Mouse (Mus musculus) gastrocnemius, postnatal 10 days (tissue): ENCODE data around the gene Alox12b. TPM values are rescaled to one million over a fixed set of nuclear protein-coding genes. Genes with fewer than 3 reads are reported as not detected.

Experiments
- DNase-seq: peaks from one replicate; pipeline ENCODE4 v3.0.0; 2021; ENCODE audit warnings: mixed read lengths
- total RNA-seq, 2 experiments: library from RNA; stranded (reverse); gene quantifications; 2 replicates each; pipeline ENCODE4 v1.2.3; 2021

Gene Alox12b
- total RNA-seq, 2 experiments from 2014 or later = not detected

GRCm38 (mm10) chr11:69178525-69178924 lies 21.7 kb downstream of the Alox12b start:
- DNase-seq = no peak

GRCm38 (mm10) chr11:69179512-69179911 lies 22.7 kb downstream of the Alox12b start:
- DNase-seq = no peak

GRCm38 (mm10) chr11:69180120-69180519 lies 23.3 kb downstream of the Alox12b start:
- DNase-seq = no peak

- DNase-seq = no peak
These were observed 28.2 kb downstream of the Alox12b start for GRCm38 (mm10) chr11:69185031-69185430.

GRCm38 (mm10) chr11:69185936-69186335 lies 29.1 kb downstream of the Alox12b start:
- no peak for DNase-seq

- DNase-seq = no peak
These were observed 36.1 kb downstream of the Alox12b start for GRCm38 (mm10) chr11:69192840-69193239.

GRCm38 (mm10) chr11:69196766-69197165 lies 40.0 kb downstream of the Alox12b start:
- no peak for DNase-seq

- no peak for DNase-seq
These were observed 40.4 kb downstream of the Alox12b start for GRCm38 (mm10) chr11:69197194-69197593.

GRCm38 (mm10) chr11:69197743-69198142 lies 41.0 kb downstream of the Alox12b start, which contains the start of gene Alox8:
Gene Alox8 (minus strand): TSS chr11:69197843.
- no peak for DNase-seq

- no peak for DNase-seq
These were observed 42.5 kb downstream of the Alox12b start for GRCm38 (mm10) chr11:69199251-69199650.

GRCm38 (mm10) chr11:69200231-69200630 lies 43.4 kb downstream of the Alox12b start:
- no peak for DNase-seq

- no peak for DNase-seq
These were observed 45.9 kb downstream of the Alox12b start for GRCm38 (mm10) chr11:69202469-69203230.

- no peak for DNase-seq
These were observed 54.6 kb downstream of the Alox12b start for GRCm38 (mm10) chr11:69211431-69211830.

- no peak for DNase-seq
These were observed 60.6 kb downstream of the Alox12b start for GRCm38 (mm10) chr11:69217411-69217810.

- no peak for DNase-seq
These were observed 61.9 kb downstream of the Alox12b start for GRCm38 (mm10) chr11:69218661-69219060.

Other genes starting within 250 kb of the Alox12b start
- not detected for gene Odf4, start 229.9 kb upstream of the Alox12b start, total RNA-seq
- gene Arhgef15, start 199.5 kb upstream of the Alox12b start, total RNA-seq = 10 to 100 TPM; 13.0 to 17.1 TPM
- gene Slc25a35, start 188.9 kb upstream of the Alox12b start, total RNA-seq = 1 to 10 TPM; 2.3 to 3.7 TPM
- 10 to 100 TPM; 45.0 to 57.6 TPM for gene Rangrf, start 181.8 kb upstream of the Alox12b start, total RNA-seq
- gene Pfas, start 148.5 kb upstream of the Alox12b start, total RNA-seq = 10 to 100 TPM in 1 of 2 experiments, 1 to 10 TPM in 1; 7.8 to 11.2 TPM
- gene Ctc1, start 141.1 kb upstream of the Alox12b start, total RNA-seq = 10 to 100 TPM; 11.2 to 17.2 TPM
- gene Aurkb, start 111.3 kb upstream of the Alox12b start, total RNA-seq = 10 to 100 TPM; 10.2 to 11.6 TPM
- gene Borcs6, start 97.3 kb upstream of the Alox12b start, total RNA-seq = 10 to 100 TPM; 12.6 to 13.9 TPM
- 1 to 10 TPM; 4.3 to 5.2 TPM for gene Tmem107, start 86.2 kb upstream of the Alox12b start, total RNA-seq
- gene Vamp2, start 68.5 kb upstream of the Alox12b start, total RNA-seq = 10 to 100 TPM; 52.4 to 55.8 TPM
- 10 to 100 TPM; 17.5 to 78.6 TPM for gene Per1, start 61.8 kb upstream of the Alox12b start, total RNA-seq
- not detected for gene Hes7, start 36.6 kb upstream of the Alox12b start, total RNA-seq
- under 1 TPM; 0.27 to 0.49 TPM for gene 9130213A22Rik, start 34.4 kb upstream of the Alox12b start, total RNA-seq
- gene Aloxe3, start 31.1 kb upstream of the Alox12b start, total RNA-seq = under 1 TPM in 1 of 2 experiments, not detected in 1; 0.27 TPM
- under 1 TPM in 1 of 2 experiments, not detected in 1; 0.09 TPM for gene Alox8, start 40.9 kb downstream of the Alox12b start, total RNA-seq
- gene Gucy2e, start 80.0 kb downstream of the Alox12b start, total RNA-seq = not detected
- gene Cntrob, start 166.8 kb downstream of the Alox12b start, total RNA-seq = 1 to 10 TPM; 4.7 to 6.6 TPM
- gene Trappc1, start 167.0 kb downstream of the Alox12b start, total RNA-seq = 10 to 100 TPM; 55.4 to 55.5 TPM
- gene Kcnab3, start 169.3 kb downstream of the Alox12b start, total RNA-seq = under 1 TPM; 0.42 to 0.93 TPM
- 1 to 10 TPM in 1 of 2 experiments, under 1 TPM in 1; 0.85 to 2.1 TPM for gene Rnf227, start 183.5 kb downstream of the Alox12b start, total RNA-seq
- 10 to 100 TPM; 39.0 to 59.5 TPM for gene Chd3, start 212.4 kb downstream of the Alox12b start, total RNA-seq
- gene Naa38, start 238.5 kb downstream of the Alox12b start, total RNA-seq = 10 to 100 TPM; 83.8 to 94.5 TPM
- 10 to 100 TPM; 18.8 to 22.3 TPM for gene Cyb5d1, start 238.6 kb downstream of the Alox12b start, total RNA-seq
- gene Tmem88, start 241.2 kb downstream of the Alox12b start, total RNA-seq = 10 to 100 TPM; 14.0 to 15.7 TPM